In genomic region chr6:38885132-38885531, GRCm38 (mm10) we compare ENCODE assay signal across 18 mouse cellular contexts.
"Had no signal": no experiment of that assay in that cellular context is flagged by ENCODE, and none has a peak within 500 bp of the region (broad histone marks: within the 10 kb centered on the region; RNA-seq: fewer than 3 reads in every experiment).

No protein-coding gene starts in this region.

- H3K36me3 ChIP-seq: limb, embryonic 10.5 days; midbrain, embryonic 15.5 days; neural tube, embryonic 12.5 days had no signal

- H3K27ac ChIP-seq: hindbrain, postnatal 0 days; layer of hippocampus, adult 2 months; left cerebral cortex, adult 2 months; limb, embryonic 10.5 days; midbrain, embryonic 15.5 days; neural tube, embryonic 12.5 days had no signal

- DNase-seq: kidney, adult 11 months; kidney, postnatal 10 days; kidney, postnatal 4 days; lung, adult 2 months; lung, postnatal 36 days; retina, postnatal 1 day; right cerebral cortex, postnatal 4 days; spleen, adult 18-20 months; thymus, postnatal 4 days had no signal

- H3K9ac ChIP-seq: midbrain, embryonic 15.5 days; neural tube, embryonic 12.5 days had no signal

- H3K4me3 ChIP-seq: layer of hippocampus, adult 2 months; left cerebral cortex, adult 2 months; limb, embryonic 10.5 days; megakaryocyte, embryonic 14.5 days; midbrain, embryonic 15.5 days; neural tube, embryonic 12.5 days had no signal

- H3K4me2 ChIP-seq: midbrain, embryonic 11.5 days; midbrain, embryonic 15.5 days; neural tube, embryonic 12.5 days had no signal

- H3K27me3 ChIP-seq: megakaryocyte, embryonic 14.5 days; midbrain, embryonic 15.5 days; neural tube, embryonic 12.5 days had no signal

- H3K9me3 ChIP-seq: limb, embryonic 10.5 days; megakaryocyte, embryonic 14.5 days; midbrain, embryonic 15.5 days; neural tube, embryonic 12.5 days had no signal

- H3K4me1 ChIP-seq: limb, embryonic 10.5 days; neural tube, embryonic 12.5 days had no signal

- ATAC-seq: hindbrain, postnatal 0 days; lung, postnatal 0 days; midbrain, embryonic 15.5 days had no signal
